Mouse (Mus musculus) cerebellum, adult 2 months (tissue): Measurements from ENCODE around the gene Wdr89. TPM values are rescaled to one million over a fixed set of nuclear protein-coding genes. Genes with fewer than 3 reads are reported as not detected.

ENCODE experiments used
- DNase-seq, 2 experiments: peaks; one replicate each; pipeline ENCODE4 v3.0.0; 2021
- H3K27ac ChIP-seq: fragments of 200-500 bp; 2 replicates; pipeline ENCODE4 v1.5.1; 2012; ENCODE audit warnings: low read length, control low read depth, inconsistent platforms; ENCODE audit not compliant: insufficient read depth
- H3K27me3 ChIP-seq: fragments of 200-500 bp; 2 replicates; pipeline ENCODE4 v1.6.1; 2012; ENCODE audit warnings: inconsistent platforms, mild to moderate bottlenecking, low read length, moderate library complexity; ENCODE audit not compliant: control insufficient read depth, insufficient read depth
- H3K4me1 ChIP-seq: fragments of 200-500 bp; 2 replicates; pipeline ENCODE4 v1.6.1; 2011; ENCODE audit warnings: low read length; ENCODE audit not compliant: control insufficient read depth, insufficient read depth
- H3K4me3 ChIP-seq: fragments of 200-500 bp; replicated peaks from 2 replicates; pipeline ENCODE3; 2011; ENCODE audit warnings: mild to moderate bottlenecking, low read depth, low read length, control low read depth; ENCODE audit not compliant: insufficient read depth
- CTCF ChIP-seq: fragments of 200-500 bp; IDR thresholded peaks from 2 replicates; pipeline ENCODE4 v1.5.1; 2011; ENCODE audit warnings: low read depth, mild to moderate bottlenecking, control low read depth, low read length, moderate library complexity, borderline replicate concordance; ENCODE audit not compliant: insufficient read depth
- POLR2A ChIP-seq: fragments of 200-500 bp; IDR thresholded peaks from 2 replicates; pipeline ENCODE4 v1.6.1; 2011; ENCODE audit warnings: low read length, control low read depth, borderline replicate concordance; ENCODE audit not compliant: insufficient read depth
- WGBS: fragments of 180-500 bp; shearing (Covaris S2); methylation state at CpG from one replicate; pipeline ENCODE4 v1.1.7; 2018; 5-methylcytosine and 5-hydroxymethylcytosine counted together
- polyA plus RNA-seq: library from polyadenylated mRNA; depleted of rRNA; stranded (reverse); fragments of >200 nt; gene quantifications from 2 replicates; pipeline ENCODE4 v1.2.3, GENCODE M21; 2012

Wdr89 gene
- polyA plus RNA-seq, 1 experiment, result 5.4 TPM

GRCm38 (mm10) chr12:75681101-75681500 lies 11.8 kb upstream of the Wdr89 start:
- H3K27ac ChIP-seq, result no peak overlapping the region
- no peak for DNase-seq
- no peak for TF ChIP-seq POLR2A
- no peak for TF ChIP-seq CTCF
- no peak overlapping the region for H3K4me3 ChIP-seq
- no peaks in the 10 kb centered on the region for H3K4me1 ChIP-seq
- 82% methylated on average over 4 of the region's 4 CpGs for WGBS
- H3K27me3 ChIP-seq, result no peaks in the 10 kb centered on the region

GRCm38 (mm10) chr12:75678393-75678792 lies 9.1 kb upstream of the Wdr89 start:
- Histone ChIP-seq H3K27ac (no peak overlapping the region), H3K4me1 (no peaks in the 10 kb centered on the region), H3K27me3 (no peaks in the 10 kb centered on the region), H3K4me3 (no peak overlapping the region)
- WGBS, result 95% methylated on average over 4 of the region's 4 CpGs
- TF ChIP-seq CTCF (no peak), POLR2A (no peak)
- no peak for DNase-seq

- H3K4me3 ChIP-seq, result no peak overlapping the region
- 97% methylated on average over 4 of the region's 4 CpGs for WGBS
- no peaks in the 10 kb centered on the region for H3K27me3 ChIP-seq
- no peaks in the 10 kb centered on the region for H3K4me1 ChIP-seq
- TF ChIP-seq CTCF (no peak), POLR2A (no peak)
- no peak for DNase-seq
- no peak overlapping the region for H3K27ac ChIP-seq
Measured at GRCm38 (mm10) chr12:75672630-75673029, 3.3 kb upstream of the Wdr89 start.

GRCm38 (mm10) chr12:75671759-75672315 lies 2.5 kb upstream of the Wdr89 start:
- DNase-seq, result no peak
- no peak for TF ChIP-seq CTCF
- Histone ChIP-seq H3K4me1 (no peaks in the 10 kb centered on the region), H3K4me3 (no peak overlapping the region), H3K27ac (no peak overlapping the region), H3K27me3 (no peaks in the 10 kb centered on the region)
- 66% methylated on average over 3 of the region's 3 CpGs for WGBS

GRCm38 (mm10) chr12:75670611-75671010 lies 1.3 kb upstream of the Wdr89 start:
- WGBS, result 93% methylated on average over 6 of the region's 6 CpGs
- Histone ChIP-seq H3K27ac (no peak overlapping the region), H3K27me3 (no peaks in the 10 kb centered on the region), H3K4me1 (no peaks in the 10 kb centered on the region), H3K4me3 (no peak overlapping the region)
- no peak for TF ChIP-seq POLR2A
- TF ChIP-seq CTCF, result no peak
- DNase-seq, result peak in 1 of 2 experiments; percentile 24

GRCm38 (mm10) chr12:75668916-75669257 lies 450 bp downstream of the Wdr89 start:
- H3K27me3 ChIP-seq, result no peaks in the 10 kb centered on the region
- H3K4me1 ChIP-seq, result no peaks in the 10 kb centered on the region
- DNase-seq, result no peak
- TF ChIP-seq CTCF (no peak), POLR2A (no peak)
- WGBS, result under 1% methylated on average over 9 of the region's 9 CpGs
- peak overlapping the region; percentile 79 for H3K4me3 ChIP-seq
- peak overlapping the region; percentile 22; the same call in 1 of the 2 replicates for H3K27ac ChIP-seq

- H3K4me3 ChIP-seq, result no peak overlapping the region
- H3K4me1 ChIP-seq, result no peaks in the 10 kb centered on the region
- no peak for DNase-seq
- TF ChIP-seq POLR2A (no peak), CTCF (no peak)
- no peaks in the 10 kb centered on the region for H3K27me3 ChIP-seq
- WGBS, result 94% methylated on average over 2 of the region's 2 CpGs
- no peak overlapping the region for H3K27ac ChIP-seq
Measured at GRCm38 (mm10) chr12:75668221-75668620, 1.1 kb downstream of the Wdr89 start.

- Histone ChIP-seq H3K27me3 (no peaks in the 10 kb centered on the region), H3K27ac (no peak overlapping the region), H3K4me3 (no peak overlapping the region), H3K4me1 (no peaks in the 10 kb centered on the region)
- no peak for DNase-seq
- TF ChIP-seq CTCF (no peak), POLR2A (no peak)
Measured at GRCm38 (mm10) chr12:75666939-75667338, 2.4 kb downstream of the Wdr89 start.

- Histone ChIP-seq H3K27ac (no peak overlapping the region), H3K27me3 (no peaks in the 10 kb centered on the region), H3K4me3 (no peak overlapping the region), H3K4me1 (no peaks in the 10 kb centered on the region)
- DNase-seq, result no peak
- WGBS, result 41% methylated on average over 6 of the region's 6 CpGs
- TF ChIP-seq CTCF (no peak), POLR2A (no peak)
Measured at GRCm38 (mm10) chr12:75664516-75664810, 4.9 kb downstream of the Wdr89 start.
